Mouse (Mus musculus) spleen, adult 18-20 months (tissue): ENCODE measurements around the gene Scn10a.

ENCODE experiments used
- DNase-seq, 2 experiments: peaks; one replicate each; pipeline ENCODE4 v3.0.0; 2022; ENCODE audit warnings: mixed read lengths in 2 of 2

Scn10a gene

GRCm38 (mm10) chr9:119574366-119574765 is 144.8 kb downstream of the Scn10a start:
- no peak for DNase-seq

GRCm38 (mm10) chr9:119573009-119573408 is 146.1 kb downstream of the Scn10a start:
- DNase-seq = no peak

GRCm38 (mm10) chr9:119571411-119571888 is 147.7 kb downstream of the Scn10a start:
- no peak for DNase-seq

GRCm38 (mm10) chr9:119570652-119571051 is 148.5 kb downstream of the Scn10a start:
- DNase-seq = no peak

- no peak for DNase-seq
Observed at GRCm38 (mm10) chr9:119568732-119569131, 150.4 kb downstream of the Scn10a start.

- no peak for DNase-seq
Observed at GRCm38 (mm10) chr9:119567800-119568199, 151.3 kb downstream of the Scn10a start.

- DNase-seq = no peak
Observed at GRCm38 (mm10) chr9:119566214-119566613, 152.9 kb downstream of the Scn10a start.

GRCm38 (mm10) chr9:119564803-119565202 is 154.3 kb downstream of the Scn10a start:
- DNase-seq = no peak

GRCm38 (mm10) chr9:119563617-119564016 is 155.5 kb downstream of the Scn10a start:
- DNase-seq = no peak

GRCm38 (mm10) chr9:119562256-119562655 is 156.9 kb downstream of the Scn10a start:
- DNase-seq = no peak

GRCm38 (mm10) chr9:119561746-119562145 is 157.4 kb downstream of the Scn10a start:
- DNase-seq = no peak

- no peak for DNase-seq
Observed at GRCm38 (mm10) chr9:119559537-119560276, 159.4 kb downstream of the Scn10a start.
